Mouse (Mus musculus): ENCODE measurements around the gene Dusp3.

DNA sequence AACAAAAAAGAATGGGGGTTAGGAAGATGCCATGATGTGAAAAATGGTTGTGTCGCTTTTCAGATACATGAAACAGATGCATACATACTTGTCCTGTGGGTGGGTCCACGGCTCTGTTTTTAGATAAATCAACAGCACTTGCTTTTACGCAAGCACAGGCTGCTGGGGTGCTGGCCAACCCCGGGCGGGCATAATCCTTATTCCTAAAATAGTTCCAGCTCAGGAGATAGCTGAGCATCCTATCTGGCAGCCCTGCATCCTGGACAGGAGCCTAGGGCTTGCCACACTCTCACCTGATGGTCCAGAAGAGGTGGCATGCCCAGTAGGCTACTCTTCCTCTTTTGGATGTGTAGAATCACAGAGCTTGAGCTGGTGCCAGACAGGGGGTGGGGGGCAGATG lies 36.8 kb downstream of the Dusp3 start:
- TF ChIP-seq MYOD1 (IDR thresholded peaks at IDR 0.05; ENCODE audit: control insufficient read depth, insufficient read length, low read depth) = no peak
- TF ChIP-seq CEBPB (IDR thresholded peaks at IDR 0.05; ENCODE audit: low read depth) = no peak
- no peak for TF ChIP-seq USF1 (IDR thresholded peaks at IDR 0.05; ENCODE audit: low read depth)
